Mouse (Mus musculus) gastrocnemius, adult 2 months (tissue): ENCODE measurements at regions not wholly inside any gene's neighbourhood (a gene's known extent, or its start where the extent isn't known, plus 50 kb on each side); places are given as distances from the start of the nearest gene placed in this dataset.

Experiments used
- DNase-seq: peaks from one replicate; pipeline ENCODE4 v3.0.0; 2022
- H3K27ac ChIP-seq: fragments of 200-600 bp; 2 replicates; pipeline ENCODE4 v1.8.1; 2022; ENCODE audit warnings: mild to moderate bottlenecking
- H3K4me3 ChIP-seq: fragments of 200-600 bp; 2 replicates; pipeline ENCODE4 v1.8.1; 2022; ENCODE audit warnings: mild to moderate bottlenecking, moderate library complexity
- CTCF ChIP-seq: fragments of 200-600 bp; IDR thresholded peaks from 2 replicates; pipeline ENCODE4 v1.8.1; 2022; ENCODE audit warnings: antibody characterized with exemption, mild to moderate bottlenecking, moderate library complexity
- intact Hi-C: fragments of 180-260 bp; cut with DNase I; formaldehyde crosslinking; loops from one replicate; pipeline ENCODE4 v1.15.1; 2025

- Histone ChIP-seq H3K4me3 (no peak overlapping the region), H3K27ac (no peak overlapping the region)
- intact Hi-C loops, result no loop called here
- no peak for TF ChIP-seq CTCF
- DNase-seq, result no peak
Observed at GRCm38 (mm10) chr4:10607855-10608576, 266.3 kb upstream of the 2610301B20Rik start.

- Histone ChIP-seq H3K4me3 (no peak overlapping the region), H3K27ac (no peak overlapping the region)
- no peak for TF ChIP-seq CTCF
- DNase-seq, result no peak
- intact Hi-C loops, result no loop called here
Observed at GRCm38 (mm10) chr4:10610784-10611183, 263.5 kb upstream of the 2610301B20Rik start.
